Mouse (Mus musculus) forebrain, embryonic 16.5 days (tissue): ENCODE measurements around the gene Heatr6. TPM values are rescaled to one million over a fixed set of nuclear protein-coding genes. Genes with fewer than 3 reads are reported as not detected.

Experiments
- ATAC-seq: fragments of 200-750 bp; cut with Nextera tagmentation; 2 replicates; pipeline ENCODE4 v1.8.0; 2017; ENCODE audit warnings: mild to moderate bottlenecking, moderate library complexity
- H3K27ac ChIP-seq: fragments of 300-500 bp; sonication (generic); 2 replicates; pipeline ENCODE4 v1.5.1; 2014; ENCODE audit warnings: low read length, control low read depth
- H3K27me3 ChIP-seq: fragments of 300-500 bp; sonication (generic); replicated peaks from 2 replicates; pipeline ENCODE4 v1.6.1; 2014; ENCODE audit warnings: low read length; ENCODE audit not compliant: control insufficient read depth, insufficient read depth
- H3K36me3 ChIP-seq: fragments of 300-500 bp; sonication (generic); 2 replicates; pipeline ENCODE4 v1.6.1; 2014; ENCODE audit not compliant: control insufficient read depth, insufficient read depth
- H3K4me1 ChIP-seq: fragments of 300-500 bp; sonication (generic); replicated peaks from 2 replicates; pipeline ENCODE4 v1.6.1; 2014; ENCODE audit warnings: low read length; ENCODE audit not compliant: control insufficient read depth, insufficient read depth
- H3K4me2 ChIP-seq: fragments of 300-500 bp; sonication (generic); 2 replicates; pipeline ENCODE4 v1.6.1; 2014; ENCODE audit warnings: mild to moderate bottlenecking, low read length, control low read depth
- H3K4me3 ChIP-seq: fragments of 300-500 bp; sonication (generic); replicated peaks from 2 replicates; pipeline ENCODE4 v1.5.1; 2014; ENCODE audit warnings: mild to moderate bottlenecking, low read length, control low read depth
- H3K9ac ChIP-seq: fragments of 300-500 bp; sonication (generic); replicated peaks from 2 replicates; pipeline ENCODE4 v1.6.1; 2014; ENCODE audit warnings: low read depth, low read length, control low read depth
- H3K9me3 ChIP-seq: fragments of 300-500 bp; sonication (generic); 2 replicates; pipeline ENCODE4 v1.6.1; 2016; ENCODE audit warnings: low read length; ENCODE audit not compliant: control insufficient read depth
- WGBS: fragments of 180-500 bp; shearing (Covaris S2); extraction: QIAGEN DNeasy Blood & Tissue Kit; methylation state at CpG from one replicate; pipeline ENCODE4 v1.1.7; 2014; 5-methylcytosine and 5-hydroxymethylcytosine counted together
- polyA plus RNA-seq: library from polyadenylated mRNA; unstranded; fragments of >200 nt; fragmentation: Nextera tagmentation; extraction: Ambion mirVana; gene quantifications from 2 replicates; pipeline ENCODE4 v1.2.1, GENCODE M21; 2015

Heatr6 gene
- polyA plus RNA-seq, 1 experiment from 2014 or later, result 41.0 TPM

DNA sequence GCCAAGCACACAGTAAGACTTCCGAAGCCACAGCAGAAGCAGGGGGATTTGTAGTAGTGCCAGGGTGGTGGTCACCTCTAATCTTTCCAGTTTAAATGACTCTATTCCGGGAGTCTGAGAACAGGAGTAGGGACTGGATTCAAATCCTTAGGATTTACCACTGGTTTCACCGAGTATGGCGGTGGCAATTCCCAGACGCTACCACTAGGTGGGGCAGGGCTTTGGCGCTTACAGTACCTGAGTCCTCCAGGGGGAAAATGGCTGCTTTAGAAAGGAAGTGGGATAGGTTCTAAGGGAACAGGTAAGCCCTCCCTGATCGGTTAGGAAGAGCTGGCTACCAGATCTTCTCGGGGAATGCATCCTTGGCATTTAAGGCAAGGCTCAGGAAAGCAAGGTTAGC lies 78.9 kb downstream of the Heatr6 start:
- no peak for ATAC-seq
- H3K9ac ChIP-seq, result no peak overlapping the region
- H3K27ac ChIP-seq, result no peak overlapping the region
- H3K4me3 ChIP-seq, result no peak overlapping the region
- 43% methylated on average over 8 of the region's 8 CpGs for WGBS
- H3K27me3 ChIP-seq, result no peaks in the 10 kb centered on the region
- no peaks in the 10 kb centered on the region for H3K4me1 ChIP-seq
- no peaks in the 10 kb centered on the region for H3K36me3 ChIP-seq
- no peaks in the 10 kb centered on the region for H3K9me3 ChIP-seq
- H3K4me2 ChIP-seq, result no peak overlapping the region

Other genes with a start within 250 kb of the Heatr6 start
- gene Heatr9, start 231.5 kb upstream of the Heatr6 start, polyA plus RNA-seq, result not detected in 2 replicates
- 0.60 TPM in 1 of 2 replicates, not detected in the other for gene Ccl5, start 223.2 kb upstream of the Heatr6 start, polyA plus RNA-seq
- 1.9 TPM in 2 replicates for gene Ccl9, start 175.1 kb upstream of the Heatr6 start, polyA plus RNA-seq
- 1.9 and 2.4 TPM in 2 replicates for gene Ccl6, start 160.6 kb upstream of the Heatr6 start, polyA plus RNA-seq
- not detected in 2 replicates for gene Rpl9-ps1, start 108.1 kb upstream of the Heatr6 start, polyA plus RNA-seq
- 0.67 and 1.8 TPM in 2 replicates for gene Ccl3, start 104.3 kb upstream of the Heatr6 start, polyA plus RNA-seq
- 0.93 TPM in 1 of 2 replicates, not detected in the other for gene Ccl4, start 91.1 kb upstream of the Heatr6 start, polyA plus RNA-seq
- not detected in 2 replicates for gene Wfdc17, start 49.7 kb upstream of the Heatr6 start, polyA plus RNA-seq
- not detected in 2 replicates for gene Wfdc18, start 44.7 kb upstream of the Heatr6 start, polyA plus RNA-seq
- not detected in 2 replicates for gene Wfdc21, start 6.8 kb upstream of the Heatr6 start, polyA plus RNA-seq
- gene Hnf1b, start 96.4 kb downstream of the Heatr6 start, polyA plus RNA-seq, result 0.16 TPM in 1 of 2 replicates, not detected in the other
- gene Ddx52, start 188.4 kb downstream of the Heatr6 start, polyA plus RNA-seq, result 28.7 and 29.9 TPM in 2 replicates
- gene Synrg, start 210.7 kb downstream of the Heatr6 start, polyA plus RNA-seq, result 34.9 and 37.6 TPM in 2 replicates